Mouse (Mus musculus) olfactory bulb, adult 2 months (tissue): ENCODE results near the gene Tpst1.

ENCODE experiments used
- CTCF ChIP-seq: fragments of 200-500 bp; IDR thresholded peaks from 2 replicates; pipeline ENCODE4 v1.5.1; 2012; ENCODE audit warnings: low read depth, mild to moderate bottlenecking, low read length, moderate library complexity; ENCODE audit not compliant: insufficient read depth
- POLR2A ChIP-seq: fragments of 200-500 bp; IDR thresholded peaks from 2 replicates; pipeline ENCODE4 v1.6.1; 2012; ENCODE audit warnings: mild to moderate bottlenecking, low read depth, low read length, moderate library complexity; ENCODE audit not compliant: insufficient read depth

DNA sequence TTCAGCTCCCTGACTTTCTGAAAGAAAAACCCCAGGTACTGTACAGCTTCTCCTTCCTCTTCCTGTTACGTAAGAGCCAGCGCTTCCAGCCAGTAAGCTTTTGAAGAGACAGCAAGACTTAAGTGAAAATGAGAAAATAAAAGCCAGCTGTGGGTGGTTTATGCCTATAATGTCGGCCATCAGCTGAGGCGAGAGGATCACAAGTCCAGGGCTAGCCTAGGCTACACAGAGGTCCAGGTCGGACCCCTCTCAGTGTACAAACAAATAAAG is 56.3 kb downstream of the Tpst1 start:
- TF ChIP-seq POLR2A (no peak), CTCF (no peak)
